Mouse (Mus musculus) embryonic facial prominence, embryonic 13.5 days (tissue): Measurements from ENCODE around the gene Vmn2r101. TPM values are rescaled to one million over a fixed set of nuclear protein-coding genes. Genes with fewer than 3 reads are reported as not detected.

Source experiments
- ATAC-seq: fragments of 200-750 bp; cut with Nextera tagmentation; 2 replicates; pipeline ENCODE4 v1.8.0; 2017; ENCODE audit warnings: low read depth; ENCODE audit not compliant: insufficient number of reproducible peaks, insufficient read depth, low FRiP score, low TSS enrichment
- H3K27ac ChIP-seq: fragments of 300-500 bp; sonication (generic); 2 replicates; pipeline ENCODE4 v1.5.1; 2015; ENCODE audit warnings: moderate library complexity, mild to moderate bottlenecking, inconsistent platforms
- H3K27me3 ChIP-seq: fragments of 300-500 bp; sonication (generic); 2 replicates; pipeline ENCODE4 v1.6.1; 2015; ENCODE audit warnings: mild to moderate bottlenecking, inconsistent platforms
- H3K36me3 ChIP-seq: fragments of 300-500 bp; sonication (generic); 2 replicates; pipeline ENCODE4 v1.6.1; 2015; ENCODE audit warnings: mild to moderate bottlenecking, inconsistent platforms
- H3K4me1 ChIP-seq: fragments of 300-500 bp; sonication (generic); 2 replicates; pipeline ENCODE4 v1.6.1; 2015; ENCODE audit warnings: inconsistent platforms
- H3K4me2 ChIP-seq: fragments of 300-500 bp; sonication (generic); 2 replicates; pipeline ENCODE4 v1.6.1; 2015; ENCODE audit warnings: moderate library complexity, mild to moderate bottlenecking, inconsistent platforms
- H3K4me3 ChIP-seq: fragments of 300-500 bp; sonication (generic); 2 replicates; pipeline ENCODE4 v1.5.1; 2015; ENCODE audit warnings: mild to moderate bottlenecking, inconsistent platforms
- H3K9ac ChIP-seq: fragments of 300-500 bp; sonication (generic); 2 replicates; pipeline ENCODE4 v1.6.1; 2015; ENCODE audit warnings: mild to moderate bottlenecking, inconsistent platforms
- H3K9me3 ChIP-seq: fragments of 300-500 bp; sonication (generic); 2 replicates; pipeline ENCODE4 v1.6.1; 2016; ENCODE audit warnings: inconsistent platforms
- WGBS: fragments of 180-500 bp; shearing (Covaris S2); methylation state at CpG from one replicate; pipeline ENCODE4 v1.1.7; 2015; ENCODE audit warnings: mixed read lengths; 5-methylcytosine and 5-hydroxymethylcytosine counted together
- polyA plus RNA-seq: library from polyadenylated mRNA; unstranded; fragments of >200 nt; fragmentation: Nextera tagmentation; extraction: Ambion mirVana; gene quantifications from 2 replicates; pipeline ENCODE4 v1.2.1, GENCODE M21; 2015

Vmn2r101 gene
- not detected in 2 replicates for polyA plus RNA-seq

DNA sequence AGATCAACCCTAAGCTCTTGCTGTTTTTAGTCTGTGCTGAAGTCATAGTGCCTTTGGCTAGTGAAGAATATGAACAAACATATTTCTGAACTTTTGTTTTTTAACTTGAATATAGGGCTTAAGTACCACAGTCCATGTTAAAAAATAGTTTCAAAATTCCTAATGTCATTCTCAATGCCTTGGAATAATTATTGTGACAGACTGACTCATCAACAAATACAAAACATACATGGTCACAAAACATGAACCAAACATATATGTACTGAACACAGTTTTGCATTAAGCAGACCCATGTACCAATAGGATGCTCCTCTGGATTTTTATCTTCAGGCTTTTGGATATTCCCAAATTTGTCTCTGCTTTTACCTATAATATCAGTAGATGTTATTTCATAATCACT lies at the start of gene Vmn2r101:
TSS of gene Vmn2r101 (plus strand) at position 301 of the 400 bp plus-strand sequence.
- no peak within 1 kb of the TSS for H3K9ac ChIP-seq
- no peak within 1 kb of the TSS for H3K4me2 ChIP-seq
- no peaks in the 10 kb centered on the region for H3K27me3 ChIP-seq
- no peak within 1 kb of the TSS for H3K27ac ChIP-seq
- no peaks in the 10 kb centered on the region for H3K36me3 ChIP-seq
- H3K4me1 ChIP-seq = no peaks in the 10 kb centered on the region
- no peak for ATAC-seq
- H3K4me3 ChIP-seq = no peak within 1 kb of the TSS
- H3K9me3 ChIP-seq = no peaks in the 10 kb centered on the region

DNA sequence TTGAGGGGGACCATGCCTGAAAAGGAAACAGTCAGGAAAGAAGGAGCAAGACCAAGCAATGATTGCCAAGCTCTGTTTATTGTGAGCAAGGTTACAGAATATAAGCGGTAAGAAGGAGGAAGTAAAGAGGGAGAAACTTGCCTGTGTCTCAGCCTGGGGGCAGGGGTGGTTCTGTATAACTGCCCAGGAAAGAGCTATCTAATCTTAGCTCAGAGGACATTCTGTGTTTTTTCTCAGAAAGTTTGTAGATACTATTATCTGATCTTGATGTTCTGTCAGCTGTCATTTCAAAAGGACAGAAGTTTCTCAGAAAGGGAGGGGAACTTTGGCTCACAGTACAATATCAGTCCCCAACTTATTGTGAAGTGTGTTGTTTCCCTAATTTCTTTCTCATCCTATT lies 52.3 kb downstream of the Vmn2r101 start:
- Histone ChIP-seq H3K27me3 (no peaks in the 10 kb centered on the region), H3K27ac (no peak overlapping the region), H3K4me3 (no peak overlapping the region), H3K4me2 (no peak overlapping the region), H3K9ac (no peak overlapping the region), H3K36me3 (no peaks in the 10 kb centered on the region), H3K4me1 (no peaks in the 10 kb centered on the region), H3K9me3 (peaks cover 20% of the 10 kb centered on the region)
- no peak for ATAC-seq
- 89% methylated on average over 1 of the region's 1 CpGs for WGBS

DNA sequence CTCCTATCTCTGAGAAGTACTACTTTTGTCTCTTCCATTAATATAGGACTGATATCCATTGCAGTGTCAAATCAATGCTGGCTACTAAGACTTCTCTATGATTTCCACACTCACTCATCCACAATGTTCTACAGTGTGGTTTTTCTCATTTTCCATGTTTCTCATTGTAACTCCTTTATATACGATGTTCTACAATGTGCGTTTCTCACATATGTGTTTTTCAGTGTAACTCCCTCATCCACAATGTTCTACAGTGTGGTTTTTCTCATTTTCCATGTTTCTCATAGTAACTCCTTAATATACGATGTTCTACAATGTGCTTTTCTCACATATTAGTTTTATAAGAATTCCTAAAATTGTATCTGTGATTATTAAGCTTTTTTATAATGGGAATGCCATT lies 81.4 kb downstream of the Vmn2r101 start:
- Histone ChIP-seq H3K27ac (no peak overlapping the region), H3K4me2 (no peak overlapping the region), H3K4me3 (no peak overlapping the region), H3K9ac (no peak overlapping the region), H3K4me1 (no peaks in the 10 kb centered on the region), H3K9me3 (no peaks in the 10 kb centered on the region), H3K36me3 (no peaks in the 10 kb centered on the region), H3K27me3 (no peaks in the 10 kb centered on the region)
- ATAC-seq = no peak
- whole genome bisulfite sequencing = 54% methylated on average over 3 of the region's 3 CpGs

DNA sequence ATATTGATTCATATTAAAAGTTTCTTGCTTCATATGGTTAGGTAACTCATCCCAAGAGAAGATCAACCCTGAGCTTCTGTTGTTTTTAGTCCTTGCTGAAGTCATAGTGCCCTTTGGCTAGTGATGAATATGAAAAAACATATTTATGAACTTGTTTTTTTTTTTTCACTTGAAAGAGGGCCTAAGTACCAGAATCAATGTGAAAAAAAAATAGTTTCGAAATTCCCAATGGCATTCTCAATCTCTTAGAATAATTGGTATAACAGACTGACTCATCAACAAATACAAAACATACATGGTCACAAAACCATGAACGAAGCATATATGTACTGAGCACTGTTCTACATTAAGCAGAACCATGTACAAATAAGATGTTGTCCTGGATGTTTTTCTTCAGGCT lies 83.0 kb downstream of the Vmn2r101 start, which contains the start of gene Vmn2r102:
TSS of gene Vmn2r102 (plus strand) at position 301 of the 400 bp plus-strand sequence.
- no peaks in the 10 kb centered on the region for H3K9me3 ChIP-seq
- H3K36me3 ChIP-seq = no peaks in the 10 kb centered on the region
- 51% methylated on average over 2 of the region's 2 CpGs for WGBS
- no peak within 1 kb of the TSS for H3K4me2 ChIP-seq
- no peaks in the 10 kb centered on the region for H3K27me3 ChIP-seq
- no peak within 1 kb of the TSS for H3K9ac ChIP-seq
- ATAC-seq = no peak
- no peak within 1 kb of the TSS for H3K4me3 ChIP-seq
- no peak within 1 kb of the TSS for H3K27ac ChIP-seq
- H3K4me1 ChIP-seq = no peaks in the 10 kb centered on the region

Other genes starting within 250 kb of the Vmn2r101 start
- not detected in 2 replicates for gene Vmn2r99, start 215.3 kb upstream of the Vmn2r101 start, polyA plus RNA-seq
- not detected in 2 replicates for gene Vmn2r100, start 72.5 kb upstream of the Vmn2r101 start, polyA plus RNA-seq
- not detected in 2 replicates for gene Vmn2r102, start 83.1 kb downstream of the Vmn2r101 start, polyA plus RNA-seq
- not detected in 2 replicates for gene Vmn2r103, start 196.1 kb downstream of the Vmn2r101 start, polyA plus RNA-seq